Mouse (Mus musculus) heart, embryonic 14.5 days (tissue): ENCODE results near the gene Lrrc74a. TPM values are rescaled to one million over a fixed set of nuclear protein-coding genes. Genes with fewer than 3 reads are reported as not detected.

Source experiments
- ATAC-seq: fragments of 200-750 bp; cut with Nextera tagmentation; 2 replicates; pipeline ENCODE4 v1.8.0; 2017; ENCODE audit warnings: low read depth, moderate TSS enrichment; ENCODE audit not compliant: insufficient number of reproducible peaks, insufficient read depth, low FRiP score
- H3K27ac ChIP-seq, 2 experiments: fragments of 200-500 bp in 1 of 2; fragments of 300-500 bp in 1 of 2; sonication (generic) in 1 of 2; replicated peaks in 1 of 2; 2 replicates each; pipeline ENCODE4 v1.5.1; 2012 to 2014; ENCODE audit warnings: low read depth in 2 of 2, low read length in 2 of 2, control low read depth in 1 of 2, mild to moderate bottlenecking in 1 of 2, mixed read lengths in 1 of 2; ENCODE audit not compliant: control insufficient read depth in 1 of 2, insufficient read depth in 1 of 2
- H3K27me3 ChIP-seq: fragments of 300-500 bp; sonication (generic); 2 replicates; pipeline ENCODE4 v1.6.1; 2014; ENCODE audit warnings: mild to moderate bottlenecking, low read length, control low read depth; ENCODE audit not compliant: control insufficient read depth, insufficient read depth
- H3K36me3 ChIP-seq: fragments of 300-500 bp; sonication (generic); 2 replicates; pipeline ENCODE4 v1.6.1; 2014; ENCODE audit warnings: mild to moderate bottlenecking, control low read depth, low read length, mixed read lengths; ENCODE audit not compliant: control insufficient read depth, insufficient read depth
- H3K4me1 ChIP-seq, 2 experiments: fragments of 200-500 bp in 1 of 2; fragments of 300-500 bp in 1 of 2; sonication (generic) in 1 of 2; 2 replicates each; pipeline ENCODE4 v1.6.1; 2012 to 2014; ENCODE audit warnings: low read length in 2 of 2, control low read depth in 1 of 2, mixed read lengths in 1 of 2; ENCODE audit not compliant: control insufficient read depth in 2 of 2, insufficient read depth in 2 of 2
- H3K4me2 ChIP-seq: fragments of 300-500 bp; sonication (generic); 2 replicates; pipeline ENCODE4 v1.6.1; 2014; ENCODE audit warnings: mild to moderate bottlenecking, low read length
- H3K4me3 ChIP-seq, 2 experiments: fragments of 200-500 bp in 1 of 2; fragments of 300-500 bp in 1 of 2; sonication (generic) in 1 of 2; 2 replicates each; pipeline ENCODE4 v1.5.1; 2012 to 2014; ENCODE audit warnings: low read length in 2 of 2, mild to moderate bottlenecking in 2 of 2, control low read depth in 1 of 2, low read depth in 1 of 2, moderate library complexity in 1 of 2; ENCODE audit not compliant: control insufficient read depth in 1 of 2, insufficient read depth in 1 of 2
- H3K9ac ChIP-seq: fragments of 300-500 bp; sonication (generic); 2 replicates; pipeline ENCODE4 v1.6.1; 2014; ENCODE audit warnings: mild to moderate bottlenecking, low read length
- H3K9me3 ChIP-seq: fragments of 300-500 bp; sonication (generic); 2 replicates; pipeline ENCODE4 v1.6.1; 2016; ENCODE audit warnings: low read length, control low read depth; ENCODE audit not compliant: control insufficient read depth
- WGBS: fragments of 180-500 bp; shearing (Covaris S2); extraction: QIAGEN DNeasy Blood & Tissue Kit; methylation state at CpG from one replicate; pipeline ENCODE4 v1.1.7; 2014; 5-methylcytosine and 5-hydroxymethylcytosine counted together
- polyA plus RNA-seq: library from polyadenylated mRNA; unstranded; fragments of >200 nt; fragmentation: Nextera tagmentation; extraction: Ambion mirVana; gene quantifications from 2 replicates; pipeline ENCODE4 v1.2.1, GENCODE M21; 2014

Gene Lrrc74a
- polyA plus RNA-seq, 1 experiment from 2014 or later, result not detected

GRCm38 (mm10) chr12:86724300-86724699, 9.9 kb upstream of the Lrrc74a start:
- Histone ChIP-seq H3K9ac (no peak overlapping the region), H3K36me3 (peaks cover 22% of the 10 kb centered on the region), H3K27ac (peak overlapping the region in 1 of 2 experiments; percentile 14; a peak in 1 of 4 replicates), H3K9me3 (no peaks in the 10 kb centered on the region), H3K4me3 (no peak overlapping the region), H3K4me2 (no peak overlapping the region), H3K4me1 (peaks cover 8 to 33% of the 10 kb centered on the region in 2 experiments), H3K27me3 (no peaks in the 10 kb centered on the region)
- no peak for ATAC-seq
- 26% methylated on average over 2 of the region's 2 CpGs for WGBS

- 0% methylated on average over 19 of the region's 19 CpGs for WGBS
- peak overlapping the region; percentile 95 for H3K4me2 ChIP-seq
- ATAC-seq, result no peak
- peak overlapping the region; percentile 61 to 66 for H3K27ac ChIP-seq
- no peaks in the 10 kb centered on the region for H3K27me3 ChIP-seq
- peaks cover 11% of the 10 kb centered on the region; the same call in 1 of the 2 replicates for H3K36me3 ChIP-seq
- peaks cover 8 to 33% of the 10 kb centered on the region in 2 experiments for H3K4me1 ChIP-seq
- peak overlapping the region; percentile 85 for H3K9ac ChIP-seq
- no peaks in the 10 kb centered on the region for H3K9me3 ChIP-seq
- H3K4me3 ChIP-seq, result peak overlapping the region; percentile 85 to 87
Observed at GRCm38 (mm10) chr12:86725706-86726105, 8.5 kb upstream of the Lrrc74a start.

- WGBS, result under 1% methylated on average over 44 of the region's 44 CpGs
- peak within 1 kb of the TSS; percentile 85 to 87 for H3K4me3 ChIP-seq
Observed at GRCm38 (mm10) chr12:86726120-86726640, 8.0 kb upstream of the Lrrc74a start, which contains the start of gene Angel1. TSS of gene Angel1 (minus strand) at chr12:86726460.

GRCm38 (mm10) chr12:86761036-86761435, 26.9 kb downstream of the Lrrc74a start:
- Histone ChIP-seq H3K4me2 (no peak overlapping the region), H3K27me3 (no peaks in the 10 kb centered on the region), H3K36me3 (no peaks in the 10 kb centered on the region), H3K9ac (no peak overlapping the region), H3K9me3 (no peaks in the 10 kb centered on the region), H3K4me3 (no peak overlapping the region), H3K4me1 (no peaks in the 10 kb centered on the region), H3K27ac (no peak overlapping the region)
- 61% methylated on average over 13 of the region's 13 CpGs for WGBS
- no peak for ATAC-seq

More at GRCm38 (mm10) chr12:86726120-86726640, 8.0 kb upstream of the Lrrc74a start, which contains the start of gene Angel1:
- H3K9me3 ChIP-seq, result no peaks in the 10 kb centered on the region
- peak within 1 kb of the TSS; percentile 85 for H3K9ac ChIP-seq
- peak within 1 kb of the TSS; percentile 61 to 66 for H3K27ac ChIP-seq
- peak within 1 kb of the TSS; percentile 95 for H3K4me2 ChIP-seq
- peak; percentile 96 for ATAC-seq
- H3K27me3 ChIP-seq, result no peaks in the 10 kb centered on the region
- H3K4me1 ChIP-seq, result peaks cover 6 to 29% of the 10 kb centered on the region in 2 experiments
- H3K36me3 ChIP-seq, result peaks cover 7% of the 10 kb centered on the region; the same call in 1 of the 2 replicates

- Histone ChIP-seq H3K36me3 (no peaks in the 10 kb centered on the region), H3K27me3 (no peaks in the 10 kb centered on the region), H3K27ac (no peak overlapping the region), H3K9ac (no peak overlapping the region), H3K4me3 (no peak overlapping the region), H3K9me3 (no peaks in the 10 kb centered on the region), H3K4me2 (no peak overlapping the region), H3K4me1 (peaks cover 2 to 4% of the 10 kb centered on the region in 2 experiments; a peak in 2 of 4 replicates)
- no peak for ATAC-seq
- 51% methylated on average over 6 of the region's 6 CpGs for WGBS
Observed at GRCm38 (mm10) chr12:86764060-86764459, 29.9 kb downstream of the Lrrc74a start.

- 76% methylated on average over 8 of the region's 8 CpGs for WGBS
- no peak for ATAC-seq
Observed at GRCm38 (mm10) chr12:86766467-86766866, 32.3 kb downstream of the Lrrc74a start.

GRCm38 (mm10) chr12:86767868-86768631, 33.9 kb downstream of the Lrrc74a start:
- no peak overlapping the region for H3K9ac ChIP-seq

More at GRCm38 (mm10) chr12:86766467-86766866, 32.3 kb downstream of the Lrrc74a start:
- H3K9ac ChIP-seq, result no peak overlapping the region
- no peaks in the 10 kb centered on the region for H3K36me3 ChIP-seq
- H3K4me1 ChIP-seq, result peaks cover 9 to 15% of the 10 kb centered on the region in 2 experiments
- H3K27ac ChIP-seq, result no peak overlapping the region
- no peaks in the 10 kb centered on the region for H3K27me3 ChIP-seq
- no peak overlapping the region for H3K4me2 ChIP-seq
- H3K4me3 ChIP-seq, result no peak overlapping the region
- no peaks in the 10 kb centered on the region for H3K9me3 ChIP-seq

More at GRCm38 (mm10) chr12:86767868-86768631, 33.9 kb downstream of the Lrrc74a start:
- no peak overlapping the region for H3K4me3 ChIP-seq
- H3K9me3 ChIP-seq, result no peaks in the 10 kb centered on the region
- WGBS, result 34% methylated on average over 20 of the region's 20 CpGs
- H3K4me1 ChIP-seq, result peaks cover 11 to 15% of the 10 kb centered on the region in 2 experiments
- no peak for ATAC-seq
- no peak overlapping the region for H3K4me2 ChIP-seq
- H3K36me3 ChIP-seq, result no peaks in the 10 kb centered on the region
- H3K27ac ChIP-seq, result no peak overlapping the region
- H3K27me3 ChIP-seq, result no peaks in the 10 kb centered on the region
